Mouse (Mus musculus): ENCODE measurements around the gene Dnttip1.

Gene Dnttip1

GRCm38 (mm10) chr2:164754800-164755199 lies 9.0 kb downstream of the Dnttip1 start:
- no peak for DNase-seq

GRCm38 (mm10) chr2:164757841-164758240 lies 12.1 kb downstream of the Dnttip1 start:
- no peak for DNase-seq

- DNase-seq, result no peak
Measured at GRCm38 (mm10) chr2:164758692-164759091, 12.9 kb downstream of the Dnttip1 start.

GRCm38 (mm10) chr2:164760059-164760833 lies 14.5 kb downstream of the Dnttip1 start:
- no peak for DNase-seq

- DNase-seq, result no peak
Measured at GRCm38 (mm10) chr2:164761502-164761901, 15.7 kb downstream of the Dnttip1 start.

- no peak for DNase-seq
Measured at GRCm38 (mm10) chr2:164761971-164762370, 16.2 kb downstream of the Dnttip1 start.

GRCm38 (mm10) chr2:164762593-164762992 lies 16.8 kb downstream of the Dnttip1 start:
- DNase-seq, result no peak

- DNase-seq, result no peak
Measured at GRCm38 (mm10) chr2:164765841-164766240, 20.1 kb downstream of the Dnttip1 start.

- DNase-seq, result peak; percentile 43
Measured at GRCm38 (mm10) chr2:164767812-164768540, 22.2 kb downstream of the Dnttip1 start.

- DNase-seq, result peak; percentile 99
Measured at GRCm38 (mm10) chr2:164769258-164770037, 23.7 kb downstream of the Dnttip1 start, which contains the start of gene Ube2c. Gene Ube2c, plus strand, starts transcription at chr2:164769898.

GRCm38 (mm10) chr2:164770279-164770678 lies 24.5 kb downstream of the Dnttip1 start:
- DNase-seq, result no peak

- no peak for DNase-seq
Measured at GRCm38 (mm10) chr2:164771123-164771522, 25.3 kb downstream of the Dnttip1 start.

- DNase-seq, result no peak
Measured at GRCm38 (mm10) chr2:164773229-164773988, 27.6 kb downstream of the Dnttip1 start.

GRCm38 (mm10) chr2:164773989-164774364 lies 28.2 kb downstream of the Dnttip1 start:
- DNase-seq, result no peak

- DNase-seq, result no peak
Measured at GRCm38 (mm10) chr2:164776130-164776529, 30.3 kb downstream of the Dnttip1 start.

GRCm38 (mm10) chr2:164776801-164777200 lies 31.0 kb downstream of the Dnttip1 start:
- DNase-seq, result no peak

- no peak for DNase-seq
Measured at GRCm38 (mm10) chr2:164777246-164778014, 31.6 kb downstream of the Dnttip1 start.

- DNase-seq, result no peak
Measured at GRCm38 (mm10) chr2:164778015-164778287, 32.2 kb downstream of the Dnttip1 start.

GRCm38 (mm10) chr2:164778809-164779208 lies 33.0 kb downstream of the Dnttip1 start:
- no peak for DNase-seq

GRCm38 (mm10) chr2:164779481-164780086 lies 33.8 kb downstream of the Dnttip1 start, which contains the start of gene Tnnc2:
Gene Tnnc2, minus strand, starts transcription at chr2:164779967.
- DNase-seq, result no peak

- DNase-seq, result no peak
Measured at GRCm38 (mm10) chr2:164781876-164782275, 36.1 kb downstream of the Dnttip1 start.

All from kidney, postnatal 14 days (tissue).